Mouse (Mus musculus) right cerebral cortex, postnatal 4 days (tissue): Measurements from ENCODE around the gene Epx.
A peak's percentile ranks its signal among the peaks of the same experiment; 100 is the strongest.

ENCODE experiments used
- DNase-seq: peaks from one replicate; pipeline ENCODE4 v3.0.0-alpha.2; 2022

Epx gene

DNA sequence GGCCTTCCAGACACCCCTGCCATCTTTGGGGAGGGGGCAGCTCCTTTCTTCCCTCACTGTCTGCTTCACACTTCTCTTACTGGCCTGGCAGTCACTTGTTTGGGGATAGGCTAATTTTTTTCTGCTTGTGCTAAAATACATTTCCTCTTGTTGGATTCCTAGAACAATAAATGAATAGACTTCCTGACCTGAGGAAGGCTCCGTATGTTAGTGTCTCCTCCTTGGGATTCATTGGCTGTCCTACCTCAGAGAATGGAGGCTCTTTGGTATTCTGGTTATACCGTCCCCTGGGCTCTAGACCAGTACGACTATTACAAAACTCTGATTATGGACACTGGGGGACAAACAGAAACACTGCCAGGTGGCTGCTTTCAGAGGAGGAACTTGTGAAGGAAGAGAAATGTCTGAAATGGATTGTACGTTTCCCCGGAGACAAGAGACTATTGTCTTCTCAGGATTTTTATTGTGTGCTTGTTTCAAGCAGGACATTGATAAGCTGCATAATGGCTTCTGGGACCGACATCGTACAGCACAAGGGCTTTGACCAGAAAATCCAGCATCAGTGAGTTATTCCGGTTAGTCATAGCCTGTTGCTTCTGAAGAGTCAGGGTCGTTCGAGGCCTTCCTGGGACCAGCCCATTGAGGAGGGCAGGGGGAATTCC lies 47.0 kb downstream of the Epx start, which contains the start of gene Lpo:
Gene Lpo (minus strand): TSS at position 51 of the 662 bp plus-strand sequence.
- no peak for DNase-seq

DNA sequence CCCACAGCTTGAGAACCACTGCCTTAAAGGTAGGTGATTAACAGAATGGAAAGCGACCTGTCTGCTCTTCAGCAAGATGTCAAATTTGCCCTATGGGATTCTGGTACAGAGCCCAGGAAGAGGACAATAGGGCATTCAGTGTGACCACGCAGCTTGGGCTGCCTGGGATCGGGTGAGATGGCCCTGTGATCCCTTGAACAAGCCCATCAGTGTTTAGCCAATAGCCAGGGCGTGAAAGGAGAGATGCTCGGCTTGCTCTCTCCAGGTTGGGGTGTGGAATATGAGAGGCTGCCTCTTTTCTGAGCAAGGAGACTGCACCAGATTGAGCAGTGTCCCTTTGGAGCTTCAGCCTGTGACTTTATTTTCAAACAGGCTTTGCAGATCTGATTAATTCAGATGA lies 53.8 kb downstream of the Epx start:
- DNase-seq = no peak

DNA sequence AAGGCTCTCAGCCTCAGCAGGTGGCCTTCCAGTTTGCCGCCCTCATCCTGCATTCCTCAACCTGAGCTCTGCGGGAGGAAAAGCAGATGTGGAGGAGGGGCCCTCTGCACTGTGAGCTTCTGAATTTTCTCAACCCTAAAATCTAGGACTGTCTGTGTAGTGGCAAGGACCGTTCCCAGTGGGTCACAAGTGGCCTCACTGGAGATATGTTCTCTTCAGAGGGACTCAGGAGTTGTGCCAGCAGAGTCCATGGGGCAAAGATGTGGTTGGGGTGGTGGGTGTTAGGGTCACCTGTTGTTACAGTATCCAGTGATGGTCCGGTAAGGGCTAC lies 57.9 kb downstream of the Epx start:
- no peak for DNase-seq

DNA sequence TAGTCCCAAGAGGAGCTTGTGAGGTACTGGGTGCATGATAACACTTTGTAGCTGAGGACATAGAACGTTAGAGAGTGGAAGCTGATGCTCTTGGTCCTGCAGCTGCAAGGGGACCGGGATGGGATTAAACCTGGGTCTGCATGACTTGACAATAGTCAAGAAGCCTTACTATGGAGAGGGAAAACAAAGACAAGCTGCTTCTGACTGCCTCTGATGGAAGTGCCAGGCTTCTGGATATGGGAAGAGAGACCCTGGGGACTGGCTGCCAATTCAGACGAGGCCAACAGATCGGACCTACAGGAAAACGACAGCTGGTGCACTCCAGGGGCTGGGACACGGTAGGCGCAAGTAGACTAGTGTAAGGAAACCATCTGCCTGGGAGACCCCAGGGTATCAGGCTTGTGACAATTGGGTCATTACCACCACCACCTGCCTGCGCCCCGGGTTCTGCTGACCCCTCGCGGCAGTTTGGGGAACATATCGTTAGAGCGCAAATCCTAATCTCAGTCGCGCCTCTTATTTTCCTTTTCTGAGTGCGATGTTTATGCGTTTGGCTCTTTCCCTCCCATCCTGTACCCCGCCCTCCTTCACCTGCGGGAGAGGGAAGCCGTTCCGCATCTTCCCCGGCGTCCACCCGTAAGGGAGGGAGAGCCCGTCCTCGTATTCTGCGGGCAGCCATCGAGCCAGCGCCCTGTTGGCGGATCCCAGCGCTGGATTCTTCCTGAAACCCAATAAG lies 58.5 kb downstream of the Epx start:
- DNase-seq = peak; percentile 60

DNA sequence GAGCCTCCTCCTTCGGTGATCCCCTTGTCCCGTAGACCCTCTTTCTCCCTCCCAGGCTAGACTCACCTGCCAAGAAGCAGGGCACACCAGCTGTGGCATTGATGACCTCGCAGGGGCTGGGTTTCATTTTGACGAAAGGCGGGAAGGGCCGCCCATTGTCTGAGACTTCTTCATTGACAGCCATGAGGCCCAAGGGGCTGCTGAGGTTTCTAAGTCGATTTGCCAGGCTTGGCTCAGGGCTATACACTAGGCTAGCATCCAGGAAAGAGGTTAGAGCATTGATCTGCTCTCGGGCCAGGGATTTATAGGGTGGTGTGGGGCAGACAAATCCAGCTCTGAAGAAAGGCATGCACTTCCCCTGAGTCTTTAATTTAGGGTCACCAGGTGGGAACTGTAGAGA lies 60.5 kb downstream of the Epx start:
- no peak for DNase-seq
